Mouse (Mus musculus) urinary bladder, postnatal 10 days (tissue): ENCODE results near the gene Ralbp1.

Experiments used
- DNase-seq: peaks from one replicate; pipeline ENCODE4 v3.0.0; 2022; ENCODE audit warnings: low spot score

Ralbp1 gene

DNA sequence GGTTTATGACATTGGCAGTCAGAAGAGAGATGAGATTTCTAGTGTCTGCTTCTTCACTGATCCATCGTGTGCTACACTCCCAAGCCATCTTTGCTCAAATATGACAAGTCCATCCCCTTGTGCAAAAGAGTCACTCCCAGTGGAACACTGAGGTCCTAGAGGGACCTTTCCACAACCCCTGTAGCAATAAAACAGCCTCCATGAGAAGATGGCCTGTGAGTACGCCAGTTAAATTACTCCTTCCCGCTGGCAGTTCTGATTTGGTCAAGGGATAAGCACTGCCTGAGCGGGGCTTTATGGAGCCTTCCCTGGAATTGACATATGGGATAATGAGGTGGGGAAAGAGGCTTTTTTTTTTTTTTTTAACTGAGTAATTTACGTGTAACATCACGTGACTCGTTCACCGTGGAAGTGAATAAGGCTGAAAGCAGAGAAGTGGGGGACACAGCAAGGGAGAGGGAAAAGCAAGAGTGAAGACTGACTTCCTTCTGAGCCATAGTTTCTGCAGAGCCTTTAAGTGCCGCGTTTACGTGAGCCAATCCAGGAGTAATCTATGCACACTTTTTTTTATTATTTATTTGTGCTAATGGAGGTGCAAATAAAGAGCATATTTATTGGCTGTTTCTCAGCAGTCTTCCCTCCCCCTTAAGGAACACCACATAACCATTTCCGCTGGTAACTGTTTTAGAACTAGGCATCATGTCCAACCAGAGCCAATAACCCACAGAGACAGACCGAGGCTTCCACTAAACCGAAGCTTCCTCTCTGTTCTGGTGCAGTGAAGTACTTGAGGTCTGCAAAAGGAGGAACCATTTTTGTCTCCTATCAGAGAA is at the start of gene Ralbp1:
TSS of gene Ralbp1 (minus strand) at position 102 of the 833 bp plus-strand sequence.
- DNase-seq = no peak

DNA sequence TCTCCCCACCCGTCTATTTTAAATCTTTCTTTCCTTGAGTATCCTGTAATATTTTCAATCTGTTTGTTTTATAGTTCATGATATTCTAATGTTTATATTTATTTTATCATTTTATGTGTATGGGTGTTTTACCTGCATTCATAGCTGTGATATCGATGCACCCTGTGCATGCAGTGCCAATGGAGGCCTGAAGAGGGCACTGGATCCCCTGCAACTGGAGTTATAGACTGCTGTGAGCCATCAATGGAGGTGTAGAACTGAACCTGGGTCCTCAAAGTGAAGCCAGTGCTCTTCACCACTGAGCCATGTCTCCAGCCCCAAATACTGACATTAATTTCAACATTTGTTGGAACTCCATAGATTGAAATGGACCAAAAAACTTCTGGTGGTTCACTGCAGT is 48.1 kb upstream of the Ralbp1 start:
- DNase-seq = no peak

DNA sequence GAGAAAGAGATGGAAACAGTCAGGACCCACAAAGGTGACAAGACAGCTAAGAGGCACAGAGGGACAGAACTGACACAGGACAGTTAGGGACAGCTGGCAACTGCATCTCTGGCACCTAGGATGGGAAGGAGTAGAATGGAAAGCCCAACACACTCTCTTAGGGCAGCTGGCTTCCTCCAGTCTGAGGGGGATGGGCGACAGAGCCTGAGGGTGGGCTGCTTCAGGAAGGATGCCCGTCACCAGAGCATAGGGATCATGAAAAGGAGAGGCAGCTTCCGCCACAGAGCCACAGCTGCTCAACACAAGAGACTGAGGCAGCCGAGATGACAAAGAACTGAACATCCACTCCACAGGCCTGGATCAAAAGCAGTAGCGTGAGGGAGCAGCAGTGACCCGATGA is 45.9 kb upstream of the Ralbp1 start:
- DNase-seq = no peak

DNA sequence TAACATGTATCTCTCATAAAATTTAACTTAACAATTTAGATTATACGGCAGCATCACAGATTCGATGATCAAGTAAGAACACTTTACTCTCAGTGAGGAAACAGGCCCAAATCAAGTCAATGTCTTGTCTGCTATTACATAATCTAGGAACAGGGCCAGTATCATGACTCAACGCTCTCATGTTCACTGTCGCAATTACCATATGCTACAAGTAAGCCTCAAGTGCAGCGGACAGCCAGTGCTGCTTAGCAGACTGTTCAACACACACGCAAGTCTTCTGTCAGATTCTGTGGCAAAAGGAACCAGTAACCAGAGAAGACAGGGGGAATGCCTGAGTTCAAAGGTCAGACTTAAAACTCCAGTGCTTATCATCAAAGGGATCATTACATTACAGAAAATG is 45.4 kb upstream of the Ralbp1 start:
- DNase-seq = no peak

DNA sequence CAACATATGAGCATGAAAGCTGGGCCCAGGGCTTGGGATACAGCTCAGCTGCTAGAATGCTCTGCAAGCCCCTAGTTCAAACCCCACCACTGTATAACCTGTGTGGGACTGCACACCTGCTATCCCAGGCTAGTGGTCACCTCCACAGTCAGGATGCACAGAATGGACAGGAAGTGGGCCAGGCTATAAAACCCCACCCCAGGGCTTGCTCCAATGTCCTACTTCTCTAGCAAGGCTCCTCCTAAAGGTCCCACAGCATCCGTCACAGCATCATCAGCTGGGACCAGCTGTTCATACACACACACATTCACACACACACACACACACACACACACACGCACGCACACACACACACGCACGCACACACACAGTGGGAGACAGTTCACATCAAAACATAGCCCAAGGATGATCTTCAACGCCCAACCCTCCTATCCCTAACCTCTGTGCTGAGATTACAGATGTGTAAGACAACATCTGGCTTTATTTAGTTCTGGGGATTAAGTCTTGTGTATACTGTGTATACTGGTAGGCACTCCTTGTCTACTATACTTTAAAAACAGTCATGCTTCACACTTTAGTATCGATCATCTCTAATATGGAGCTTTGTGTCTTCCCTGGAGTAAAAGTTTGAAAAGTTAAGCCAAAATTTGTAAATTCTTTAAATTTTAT is 44.7 kb upstream of the Ralbp1 start:
- DNase-seq = no peak

DNA sequence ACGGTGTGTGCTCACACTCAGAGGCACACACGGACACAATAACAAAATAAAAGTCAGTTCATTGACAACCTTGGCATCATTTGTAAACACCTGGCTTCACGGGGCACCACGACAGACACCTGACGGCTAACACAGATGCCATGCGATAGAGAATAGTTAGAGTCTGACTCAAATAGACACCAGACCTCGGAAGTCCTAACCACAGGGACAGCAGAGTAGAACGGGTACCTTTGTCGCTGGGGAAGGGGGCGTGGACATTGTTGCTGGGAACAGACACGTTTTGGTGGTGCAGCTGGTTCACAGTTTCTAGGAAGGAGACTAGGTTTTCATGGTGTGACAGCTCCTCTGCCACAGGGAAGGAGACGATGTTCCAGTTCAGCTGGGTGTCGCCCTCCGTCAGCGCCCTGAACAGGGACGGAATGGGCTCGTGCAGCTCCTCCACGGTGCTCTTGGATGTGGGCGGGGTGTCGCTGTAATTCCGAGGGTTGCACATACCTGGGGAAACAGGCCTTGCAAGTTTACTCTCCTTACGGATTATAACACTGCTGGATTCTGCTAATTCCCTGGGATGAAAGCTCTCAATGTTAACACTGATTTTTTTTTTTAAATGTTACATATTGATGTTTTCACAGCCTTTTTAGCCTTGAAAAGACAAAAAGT is 43.9 kb upstream of the Ralbp1 start:
- no peak for DNase-seq

DNA sequence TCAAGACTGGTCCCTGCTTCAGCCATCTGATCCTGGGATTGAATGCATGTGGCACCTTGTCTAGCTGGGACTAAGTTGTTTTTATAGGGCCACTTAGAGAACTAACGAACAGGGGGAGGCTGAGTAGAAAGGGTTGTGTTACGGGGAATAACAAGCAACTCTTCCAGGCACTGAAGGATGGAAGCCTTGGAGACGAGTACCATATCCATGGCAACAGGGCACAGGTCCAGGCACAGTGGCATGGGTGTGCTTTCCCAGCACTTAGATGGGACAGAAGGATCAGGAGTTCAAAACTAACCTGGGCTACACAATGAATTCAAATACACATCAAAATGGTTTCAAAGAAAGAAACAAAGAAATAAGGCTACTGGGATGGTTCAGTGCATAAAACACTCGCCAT is 41.5 kb upstream of the Ralbp1 start:
- DNase-seq = no peak

DNA sequence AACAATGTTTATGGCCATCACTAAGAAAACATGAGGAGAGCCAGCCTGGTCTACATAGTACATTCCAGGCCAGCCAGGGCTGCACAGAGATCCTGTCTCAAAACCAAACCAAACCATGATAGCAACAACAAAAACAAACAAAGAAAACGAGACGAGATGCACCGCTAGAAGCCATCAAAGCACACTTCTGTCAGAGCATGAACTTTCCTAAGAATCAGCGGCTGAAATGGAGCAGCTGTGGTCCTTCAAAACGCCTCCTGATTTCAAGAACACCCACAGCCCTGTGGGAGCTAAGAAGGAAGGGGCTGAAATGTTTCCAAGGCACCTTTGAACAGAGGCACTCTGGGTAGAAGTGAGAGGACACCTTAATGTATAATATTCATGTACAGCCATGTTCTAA is 38.6 kb upstream of the Ralbp1 start:
- no peak for DNase-seq

DNA sequence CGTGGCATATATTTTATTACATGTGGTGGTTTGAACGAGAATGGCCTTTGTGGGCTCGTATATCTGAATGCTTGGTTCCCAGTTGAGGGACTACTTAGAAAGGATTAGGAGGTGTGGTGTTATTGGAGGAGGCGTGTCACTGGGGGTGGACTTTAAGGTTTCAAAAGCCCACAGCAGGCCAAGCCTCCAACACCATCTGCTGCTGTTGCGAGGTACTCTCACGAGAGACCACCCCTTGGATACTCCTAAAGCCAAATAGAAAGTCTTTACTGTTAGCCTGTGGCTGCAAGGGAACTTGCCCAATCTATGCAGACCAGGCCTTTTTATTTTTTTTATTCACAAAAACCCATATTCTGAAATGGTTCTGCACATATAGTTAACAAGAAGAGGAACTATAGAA is 36.4 kb upstream of the Ralbp1 start:
- no peak for DNase-seq

DNA sequence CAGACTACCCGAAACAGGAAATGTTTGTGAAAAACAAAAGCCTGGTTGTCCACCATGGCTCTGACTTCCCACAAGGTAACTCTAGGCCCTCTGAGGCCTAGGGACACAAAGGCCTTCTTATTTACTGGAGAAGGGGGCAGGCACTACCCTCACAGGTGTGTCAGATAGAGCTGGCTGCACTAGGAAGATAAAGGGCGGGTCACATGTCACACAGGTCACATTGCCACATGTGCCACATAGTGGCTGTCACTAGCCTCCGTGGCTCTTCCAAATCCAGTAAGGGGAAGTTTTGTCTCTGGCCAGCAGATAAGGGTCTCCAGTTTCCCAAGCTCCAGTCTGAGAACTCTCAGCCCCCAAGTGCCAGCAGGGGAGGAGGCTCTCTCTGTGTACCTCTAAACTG is 33.6 kb upstream of the Ralbp1 start:
- no peak for DNase-seq

DNA sequence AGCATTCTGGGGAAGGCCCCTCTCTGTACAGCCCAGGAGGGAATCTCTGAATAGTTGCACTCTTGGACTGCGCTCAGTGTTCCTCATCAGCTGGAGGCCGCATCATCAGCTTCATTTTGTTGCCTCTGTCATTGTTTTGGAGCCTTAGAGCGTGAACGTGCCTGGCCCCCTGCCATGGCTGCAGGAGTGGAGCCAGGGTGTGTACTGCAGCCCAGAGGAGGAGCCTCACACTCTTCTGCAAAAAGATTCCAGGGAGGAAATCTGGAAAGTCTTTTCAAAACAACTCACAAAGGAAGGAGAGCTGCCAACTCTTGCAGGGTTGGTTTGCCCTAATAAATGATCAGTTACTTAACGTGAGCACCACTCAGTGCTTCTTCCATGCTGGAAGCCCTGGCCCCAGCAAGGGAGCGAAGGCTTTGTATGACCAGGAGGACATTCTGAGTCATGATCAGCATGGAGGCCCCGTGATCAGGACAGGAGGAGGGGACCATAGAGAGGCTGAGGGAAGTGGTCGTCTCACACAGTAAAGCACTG is 30.6 kb upstream of the Ralbp1 start:
- peak; percentile 50 for DNase-seq

DNA sequence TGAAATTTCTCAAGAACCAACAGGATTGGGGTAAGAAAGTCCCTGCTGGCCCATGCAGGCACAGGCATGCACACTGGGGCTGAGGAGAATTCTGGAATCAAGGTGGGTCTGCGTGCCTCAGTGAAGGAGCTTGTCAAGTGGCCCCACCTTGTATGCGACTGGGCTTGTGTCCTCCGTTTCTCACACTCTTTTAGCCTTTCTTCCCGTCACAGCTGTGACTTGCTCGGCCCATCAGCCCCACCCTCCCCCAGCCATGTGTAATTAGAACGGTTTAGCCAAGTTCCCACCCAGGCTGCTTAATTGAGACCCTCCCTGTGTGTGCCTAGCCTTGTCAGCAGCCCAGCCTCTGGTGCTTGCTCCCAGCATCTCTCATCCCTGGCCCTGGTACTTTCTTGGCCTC is 28.5 kb upstream of the Ralbp1 start:
- no peak for DNase-seq

DNA sequence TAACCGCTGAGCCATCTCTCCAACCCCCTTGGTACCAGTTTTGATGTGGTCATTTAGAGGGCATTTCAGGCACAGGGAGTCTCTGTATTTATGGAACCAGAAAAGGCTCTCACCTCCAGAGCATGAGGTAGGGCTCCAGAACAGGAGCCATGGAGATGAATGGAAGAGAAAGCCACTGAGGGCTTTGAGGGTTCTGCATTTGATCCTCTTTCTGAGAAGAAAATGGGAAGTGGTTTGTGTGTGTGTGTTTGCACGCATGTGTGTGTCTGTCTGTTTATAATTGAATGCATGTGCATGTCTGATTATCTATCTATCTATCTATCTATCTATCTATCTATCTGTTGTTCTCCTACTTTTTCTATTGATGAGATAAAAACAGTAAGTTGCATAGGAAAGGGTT is 26.6 kb upstream of the Ralbp1 start:
- no peak for DNase-seq

DNA sequence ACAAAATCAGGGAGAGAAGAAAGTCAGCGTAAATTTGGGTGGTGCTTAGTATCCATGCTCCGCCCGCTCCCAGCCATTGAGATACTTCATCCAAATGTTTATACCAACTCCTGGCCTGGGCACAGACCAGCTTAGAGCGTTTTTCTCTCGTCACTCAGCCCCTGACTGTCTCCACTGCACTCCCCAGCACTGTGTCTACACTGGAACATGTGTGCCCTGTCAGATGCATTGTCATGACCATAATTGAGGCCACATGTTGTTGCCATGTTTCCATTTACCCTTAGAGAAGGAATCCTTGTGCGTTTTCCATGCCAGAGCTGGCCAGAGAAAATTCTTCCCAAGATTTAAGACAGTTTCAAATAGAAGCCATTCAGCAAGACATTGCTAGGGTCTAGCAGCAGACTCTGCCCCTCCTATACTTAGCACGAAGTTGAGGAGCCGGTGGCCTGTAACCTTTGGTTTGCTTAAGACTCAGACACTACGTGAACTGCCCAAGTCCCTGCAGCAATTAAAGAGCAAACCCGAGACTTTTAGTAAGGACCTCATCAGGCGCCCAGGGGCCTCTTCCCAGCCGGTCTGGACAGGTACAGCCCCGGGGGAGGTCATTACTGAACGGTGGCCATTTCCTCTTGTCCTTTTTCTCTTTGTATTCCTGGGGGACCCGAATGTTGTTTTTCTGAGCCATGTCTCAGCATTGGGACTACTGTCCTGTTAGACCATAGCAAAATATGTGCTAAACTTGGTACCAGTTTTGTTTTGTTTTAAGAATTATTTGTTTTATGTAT is 25.9 kb upstream of the Ralbp1 start:
- DNase-seq = no peak

DNA sequence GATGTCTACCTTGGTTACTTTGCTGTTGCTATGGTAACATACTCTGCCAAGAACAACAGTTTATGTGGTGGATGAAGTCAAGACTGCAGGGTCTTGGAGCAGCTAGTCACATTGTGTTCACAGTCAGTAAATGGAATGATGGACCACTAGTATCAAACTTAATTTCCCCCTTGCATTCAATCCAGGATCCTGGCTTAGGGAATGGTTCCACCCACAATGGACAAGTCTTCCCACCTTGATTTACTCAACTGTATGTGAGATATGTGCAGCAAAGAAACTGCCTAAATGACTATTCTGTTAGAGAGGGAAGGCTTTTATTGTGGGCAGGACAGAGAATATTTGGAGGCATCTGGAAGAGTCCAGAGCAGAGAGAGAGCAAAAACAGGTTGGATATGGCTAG is 22.7 kb upstream of the Ralbp1 start:
- DNase-seq = no peak

DNA sequence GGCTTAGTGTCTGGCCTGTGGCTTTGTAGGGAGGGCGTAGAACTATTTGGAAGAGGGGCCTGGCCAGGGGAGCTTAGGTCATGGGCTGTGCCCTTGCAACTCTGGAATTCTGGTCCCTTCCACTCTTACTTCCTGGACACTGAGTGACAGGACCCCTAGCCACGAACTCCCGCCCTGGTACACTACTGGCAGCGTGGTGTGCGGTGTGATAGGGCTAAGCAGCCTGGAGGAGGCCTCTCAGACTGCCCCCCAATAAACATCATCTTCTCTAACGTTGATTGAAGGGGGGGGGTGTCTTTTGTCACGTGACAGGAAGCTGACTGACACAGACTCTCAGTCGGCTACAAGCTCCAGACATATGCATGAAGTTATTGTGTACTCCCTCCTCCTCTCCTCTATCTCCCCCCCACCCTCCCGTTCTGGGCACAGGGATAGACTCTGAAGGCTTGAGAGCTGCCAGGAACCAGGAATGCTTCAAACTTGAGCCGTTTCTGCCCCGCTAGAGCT is 21.4 kb upstream of the Ralbp1 start:
- DNase-seq = no peak

DNA sequence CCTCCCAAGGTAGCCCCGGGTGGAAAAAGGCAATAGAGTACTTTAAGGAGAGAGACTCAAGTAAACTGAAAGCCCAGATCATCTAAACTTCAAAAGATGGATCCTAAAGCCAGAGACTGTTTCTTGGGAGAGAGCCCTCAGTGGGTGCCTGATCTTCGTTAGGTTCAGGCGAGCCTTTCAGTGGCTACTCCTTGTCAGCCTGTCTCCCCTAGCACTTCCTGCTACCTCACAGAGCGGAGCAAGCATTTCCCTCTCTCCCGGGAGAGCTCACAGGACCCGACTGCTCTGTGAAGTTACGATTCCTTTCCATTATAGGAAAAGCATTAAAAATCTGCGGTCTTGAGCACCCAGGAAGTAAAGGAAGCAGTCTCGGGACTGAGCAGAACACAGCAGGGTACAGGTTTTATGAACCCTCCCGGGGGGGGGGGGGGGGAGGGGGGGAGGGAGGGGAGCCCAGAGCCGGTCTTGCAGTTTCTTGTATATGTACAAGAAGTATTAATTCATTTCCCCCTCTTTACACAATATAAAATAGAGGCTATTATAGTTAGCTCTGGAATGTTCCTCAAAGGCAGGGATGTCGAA is 20.8 kb upstream of the Ralbp1 start:
- no peak for DNase-seq

DNA sequence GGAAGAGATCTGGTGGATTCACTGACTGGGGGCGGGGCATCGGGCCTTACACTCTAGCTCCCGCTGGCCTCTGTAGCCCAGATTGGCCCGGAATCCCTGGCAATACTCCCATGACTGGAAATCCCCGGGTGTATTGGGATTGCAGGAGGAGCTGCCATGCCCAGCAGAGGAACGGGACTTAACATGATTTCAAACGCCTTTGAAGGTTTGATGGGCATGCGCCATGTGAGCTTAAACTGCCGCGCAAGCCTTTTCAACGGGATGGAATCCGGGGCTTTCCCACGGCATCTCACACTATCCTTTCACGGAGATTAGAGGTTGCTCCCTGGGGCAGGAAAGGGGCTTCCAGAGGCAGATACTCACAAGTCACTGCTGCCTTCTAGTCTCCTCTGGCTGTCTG is 19.6 kb upstream of the Ralbp1 start:
- DNase-seq = no peak

DNA sequence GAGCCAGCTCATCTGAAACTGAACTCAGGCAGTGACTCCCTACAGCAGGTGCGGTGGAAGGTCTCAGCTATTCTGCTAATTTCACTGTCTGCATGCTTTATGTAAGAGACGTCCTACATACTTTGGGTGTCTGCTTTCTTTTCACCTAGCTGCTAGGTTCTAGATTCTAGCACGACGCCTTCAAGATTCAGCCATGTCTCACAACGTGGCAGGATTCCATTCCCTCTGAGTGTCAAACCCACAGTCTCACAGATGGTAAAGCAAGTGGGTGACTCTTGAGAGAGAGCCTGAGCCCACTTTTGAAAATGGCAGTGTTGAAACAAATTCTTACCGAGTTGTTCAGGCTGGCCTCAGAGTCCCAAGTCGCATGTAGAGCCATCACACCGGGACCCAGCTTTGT is 18.2 kb upstream of the Ralbp1 start:
- no peak for DNase-seq

DNA sequence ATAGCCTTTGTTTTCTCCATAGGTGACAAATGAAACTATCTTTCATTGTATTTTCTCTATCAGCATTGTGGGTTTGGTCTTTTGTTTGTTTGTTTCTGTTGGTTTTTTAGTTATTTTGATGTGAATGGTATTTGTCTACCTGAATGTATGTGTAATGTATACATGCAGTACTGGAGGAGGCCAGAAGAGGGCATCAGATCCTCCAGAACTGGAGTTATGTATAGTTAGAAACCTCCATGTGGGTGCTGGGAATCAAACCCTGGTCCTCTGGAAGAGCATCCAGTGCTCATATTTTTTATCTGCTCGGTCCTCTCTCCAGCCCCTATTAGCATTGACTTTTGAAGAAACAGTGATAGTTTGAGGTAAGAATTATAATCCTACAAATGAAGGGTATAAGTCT is 17.4 kb upstream of the Ralbp1 start:
- no peak for DNase-seq

DNA sequence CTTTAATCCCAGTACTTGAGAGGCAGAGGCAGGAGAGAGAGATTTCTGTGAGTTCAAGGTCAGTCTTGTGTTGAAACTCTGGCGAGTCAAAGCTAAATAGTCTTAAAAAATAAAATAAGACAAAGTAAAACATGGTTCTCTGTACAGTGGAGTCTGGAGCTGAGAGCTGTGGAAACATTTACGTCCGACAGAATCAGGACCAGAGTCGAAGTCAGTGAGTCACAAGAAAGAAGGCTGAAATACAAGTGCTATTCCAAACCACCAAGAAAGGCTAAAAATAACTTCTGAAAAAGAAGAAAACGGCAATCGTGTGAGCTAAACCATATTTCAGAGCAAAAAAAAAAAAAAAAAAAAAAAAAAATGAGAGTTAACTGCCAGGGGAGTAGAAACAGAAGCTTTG is 16.7 kb upstream of the Ralbp1 start:
- DNase-seq = no peak

DNA sequence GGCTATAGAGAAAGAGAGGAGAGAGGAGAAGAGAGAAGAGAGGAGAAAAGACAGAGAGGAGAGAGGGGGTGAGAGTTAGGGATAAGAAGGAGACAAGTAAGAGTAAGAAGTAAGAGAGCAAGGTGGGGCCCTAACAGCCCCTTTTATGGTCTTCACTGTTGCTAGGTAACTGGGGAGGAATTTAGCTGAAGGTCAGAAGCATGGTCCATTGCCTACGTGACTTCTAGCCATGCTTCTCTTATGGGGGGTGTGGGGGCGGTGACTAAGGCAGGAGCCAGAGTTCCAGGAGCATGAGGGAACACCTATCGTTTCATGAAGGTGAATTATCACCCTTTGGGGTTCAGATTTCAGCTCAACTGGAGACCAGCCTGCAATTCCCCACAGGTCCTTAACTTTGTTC is 10.4 kb upstream of the Ralbp1 start:
- DNase-seq = no peak
